Mouse (Mus musculus): ENCODE measurements at regions not wholly inside any gene's neighbourhood (a gene's known extent, or its start where the extent isn't known, plus 50 kb on each side); places are given as distances from the start of the nearest gene placed in this dataset.
"Not testable (repeated sequence)": the region's sequence is repeated elsewhere in the genome, so short reads cannot be mapped to it uniquely, and the experiment has no call there.

- no peak for DNase-seq (ENCODE audit: low read depth)
Observed at GRCm38 (mm10) chr4:153160115-153160514, 322.5 kb downstream of the Ajap1 start.

- DNase-seq (ENCODE audit: low read depth): no peak
Observed at GRCm38 (mm10) chr4:153157572-153157971, 325.0 kb downstream of the Ajap1 start.

DNA sequence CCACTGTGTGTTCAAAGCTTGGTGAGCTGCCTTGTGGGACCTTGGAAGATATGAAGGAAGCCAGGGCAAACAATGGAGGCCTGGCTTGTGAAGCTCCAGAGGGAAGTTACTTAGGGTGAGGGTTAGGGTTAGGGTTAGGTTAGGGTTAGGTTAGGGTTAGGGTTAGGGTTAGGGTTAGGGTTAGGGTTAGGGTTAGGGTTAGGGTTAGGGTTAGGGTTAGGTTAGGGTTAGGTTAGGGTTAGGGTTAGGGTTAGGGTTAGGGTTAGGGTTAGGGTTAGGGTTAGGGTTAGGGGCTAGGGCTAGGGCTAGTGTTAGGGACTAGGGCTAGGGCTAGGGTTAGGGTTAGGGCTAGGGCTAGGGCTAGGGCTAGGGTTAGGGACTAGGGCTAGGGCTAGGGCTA is 329.7 kb downstream of the Ajap1 start:
- not testable (repeated sequence) for DNase-seq (ENCODE audit: low read depth)

DNA sequence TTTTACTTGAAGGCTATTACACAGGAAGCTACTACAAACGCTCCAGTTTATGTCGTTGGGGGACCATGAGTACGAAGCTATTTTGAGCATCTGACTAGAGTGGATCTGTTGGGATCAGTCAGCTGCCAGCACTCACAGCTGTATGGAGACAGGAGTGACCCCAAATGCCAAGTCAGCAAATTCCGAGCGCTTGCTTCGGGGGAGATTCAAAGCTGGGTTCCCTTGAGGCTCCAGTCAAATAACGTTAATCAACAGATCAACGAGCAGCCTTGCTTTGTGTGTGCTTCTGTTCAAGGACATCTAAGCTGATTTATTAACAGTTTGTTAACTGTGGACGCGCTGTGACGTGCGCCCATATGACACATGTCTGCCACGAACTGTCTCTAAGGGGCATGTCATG is 349.5 kb downstream of the Ajap1 start:
- no peak for DNase-seq (ENCODE audit: low read depth)

DNA sequence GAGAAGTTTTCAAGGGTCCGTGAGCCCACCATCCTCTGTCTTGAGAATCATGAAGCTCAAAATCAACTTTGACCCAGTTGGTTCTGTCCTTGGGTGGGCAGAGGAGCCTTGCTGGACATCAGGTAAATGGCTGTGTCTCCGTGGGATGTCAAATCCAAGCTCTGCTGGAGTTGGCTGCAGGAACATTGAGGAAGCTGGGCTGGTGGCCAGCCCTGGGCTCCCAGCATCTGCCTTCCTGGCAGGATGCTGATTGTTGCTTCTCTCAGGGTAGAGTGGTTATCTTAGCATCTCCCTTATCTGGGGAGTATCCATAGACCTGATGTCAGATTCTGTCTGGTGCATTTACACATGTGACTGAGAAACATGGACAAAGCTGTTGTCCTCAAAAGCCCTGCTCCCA is 353.3 kb downstream of the Ajap1 start:
- no peak for DNase-seq (ENCODE audit: low read depth)

DNA sequence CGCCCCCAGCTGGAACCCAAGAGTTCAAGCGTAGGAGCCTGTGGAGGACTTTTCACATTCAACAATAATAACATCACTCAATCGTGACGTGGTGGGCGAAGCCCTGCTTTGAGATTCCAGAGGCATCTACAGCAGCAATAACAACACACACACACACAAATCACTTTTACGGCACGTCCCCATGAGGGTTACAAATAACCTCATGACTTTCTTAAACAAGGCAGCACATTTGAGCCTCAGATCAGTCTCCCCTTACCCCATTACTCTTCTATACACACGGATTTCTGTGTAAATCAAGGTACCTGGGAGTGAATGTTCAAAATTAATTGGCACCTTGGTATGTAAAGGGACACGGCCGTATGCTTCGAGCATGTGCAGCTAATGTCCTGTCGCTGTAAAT is 354.4 kb downstream of the Ajap1 start:
- no peak for DNase-seq (ENCODE audit: low read depth)

- no peak for DNase-seq (ENCODE audit: low read depth)
Observed at GRCm38 (mm10) chr4:153120480-153120879, 362.1 kb downstream of the Ajap1 start.

DNA sequence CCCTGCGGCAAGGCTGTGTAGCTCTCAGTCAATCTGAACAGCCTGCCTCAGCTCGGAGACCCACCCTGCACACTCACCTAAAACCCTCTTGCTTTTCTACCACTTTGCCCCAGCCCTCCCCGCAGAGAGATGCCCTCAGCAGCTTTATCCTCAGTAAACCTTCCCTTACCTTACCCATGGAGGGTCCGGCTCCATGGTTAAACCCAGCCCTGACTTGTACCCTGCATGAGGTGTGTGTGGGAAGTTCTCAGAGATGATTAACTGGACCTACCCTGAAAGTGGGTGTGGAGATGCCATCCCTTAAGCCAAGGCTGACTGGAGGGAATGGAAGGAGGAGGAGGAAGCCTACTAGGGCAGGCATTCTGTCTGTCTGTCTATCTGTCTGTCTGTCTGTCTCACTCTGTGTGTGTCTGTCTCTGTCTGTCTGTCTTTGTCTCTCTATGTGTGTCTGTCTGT is 362.9 kb downstream of the Ajap1 start:
- no peak for DNase-seq (ENCODE audit: low read depth)

DNA sequence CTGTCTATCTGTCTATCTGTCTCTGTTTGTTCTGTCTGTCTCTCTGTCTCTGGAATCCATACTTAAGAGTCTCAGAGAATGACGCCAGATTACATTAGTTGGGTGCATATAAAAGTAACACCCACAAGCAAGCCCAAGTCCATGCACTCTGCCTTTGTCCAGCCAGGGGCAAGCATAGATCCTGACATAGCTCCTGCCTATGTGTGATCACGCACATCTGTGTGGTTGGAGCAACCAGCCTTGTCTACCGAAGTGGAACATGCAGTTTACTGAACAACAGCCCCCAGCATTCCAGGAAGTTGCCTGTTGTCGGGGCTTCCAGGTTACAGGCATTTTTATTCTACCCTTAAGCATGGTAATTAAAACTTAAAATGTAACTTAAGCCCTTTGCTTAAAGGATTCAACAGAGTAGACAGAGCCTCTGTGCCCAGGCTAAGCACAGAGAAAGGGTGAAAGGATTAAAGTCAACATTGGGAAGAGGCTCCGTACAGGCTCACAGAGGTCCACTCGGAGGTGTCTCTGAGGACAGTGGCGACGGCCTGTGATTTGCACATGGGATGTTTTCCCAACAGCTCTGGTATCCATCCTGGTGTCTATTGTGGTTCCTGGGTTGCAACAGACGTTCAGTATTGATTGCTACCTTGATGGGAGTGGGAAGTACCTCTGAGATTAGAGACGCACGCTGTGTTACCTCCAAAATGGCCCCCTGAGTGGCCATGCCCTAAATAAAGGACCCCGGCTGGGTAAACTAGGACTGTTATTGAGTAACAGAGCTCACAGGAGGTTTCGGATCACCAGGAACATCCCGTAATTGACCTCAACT is 363.6 kb downstream of the Ajap1 start:
- no peak for DNase-seq (ENCODE audit: low read depth)

- no peak for DNase-seq (ENCODE audit: low read depth)
Observed at GRCm38 (mm10) chr4:153114998-153115397, 367.6 kb downstream of the Ajap1 start.

- no peak for DNase-seq (ENCODE audit: low read depth)
Observed at GRCm38 (mm10) chr4:153113577-153113976, 369.0 kb downstream of the Ajap1 start.

DNA sequence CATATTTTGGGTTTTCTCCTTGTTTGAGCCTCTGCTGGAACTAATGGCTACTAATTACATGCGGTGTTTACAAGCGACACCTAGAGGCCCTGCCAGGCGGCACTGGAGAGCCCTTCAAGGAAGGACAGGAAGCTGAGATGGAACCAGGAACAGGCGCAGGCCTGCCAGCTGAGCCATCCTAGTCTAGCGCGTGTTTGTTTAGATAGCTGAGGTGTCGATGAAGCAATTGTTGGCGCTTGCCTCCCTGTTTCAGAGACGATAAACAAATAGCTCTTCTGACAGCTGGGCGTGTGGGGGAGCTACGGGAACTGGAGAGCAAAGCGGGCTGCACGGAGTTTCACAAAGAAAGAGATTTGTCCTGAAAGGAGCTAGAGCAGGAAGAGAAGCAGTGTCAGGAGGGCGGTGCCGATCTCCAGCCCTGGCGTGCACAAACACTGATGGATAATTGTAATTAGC is 372.3 kb downstream of the Ajap1 start:
- DNase-seq (ENCODE audit: low read depth): no peak

GRCm38 (mm10) chr4:153098591-153098990 is 384.0 kb downstream of the Ajap1 start:
- DNase-seq (ENCODE audit: low read depth): no peak

DNA sequence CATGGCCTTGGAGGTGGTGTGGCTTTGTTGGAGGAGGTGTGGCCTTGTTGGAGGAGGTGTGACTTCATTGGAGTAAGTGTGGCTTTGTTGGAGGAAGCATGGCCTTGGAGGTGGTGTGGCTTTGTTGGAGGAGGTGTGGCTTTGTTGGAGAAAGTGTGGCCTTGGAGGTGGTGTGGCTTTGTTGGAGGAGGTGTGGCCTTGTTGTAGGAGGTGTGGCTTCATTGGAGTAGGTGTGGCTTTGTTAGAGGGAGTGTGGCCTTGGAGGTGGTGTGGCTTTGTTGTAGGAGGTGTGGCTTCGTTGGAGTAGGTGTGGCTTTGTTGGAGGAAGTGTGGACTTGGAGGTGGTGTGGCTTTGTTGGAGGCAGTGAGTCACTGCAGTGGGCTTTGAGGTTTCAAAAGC is 385.0 kb downstream of the Ajap1 start:
- no peak for DNase-seq (ENCODE audit: low read depth)

GRCm38 (mm10) chr4:153093129-153093528 is 389.5 kb downstream of the Ajap1 start:
- no peak for DNase-seq (ENCODE audit: low read depth)

GRCm38 (mm10) chr4:153082166-153082565 is 400.4 kb downstream of the Ajap1 start:
- no peak for DNase-seq (ENCODE audit: low read depth)

GRCm38 (mm10) chr4:153074590-153074989 is 408.0 kb downstream of the Ajap1 start:
- DNase-seq (ENCODE audit: low read depth): no peak

GRCm38 (mm10) chr4:153070190-153070745 is 412.3 kb downstream of the Ajap1 start:
- no peak for DNase-seq (ENCODE audit: low read depth)

DNA sequence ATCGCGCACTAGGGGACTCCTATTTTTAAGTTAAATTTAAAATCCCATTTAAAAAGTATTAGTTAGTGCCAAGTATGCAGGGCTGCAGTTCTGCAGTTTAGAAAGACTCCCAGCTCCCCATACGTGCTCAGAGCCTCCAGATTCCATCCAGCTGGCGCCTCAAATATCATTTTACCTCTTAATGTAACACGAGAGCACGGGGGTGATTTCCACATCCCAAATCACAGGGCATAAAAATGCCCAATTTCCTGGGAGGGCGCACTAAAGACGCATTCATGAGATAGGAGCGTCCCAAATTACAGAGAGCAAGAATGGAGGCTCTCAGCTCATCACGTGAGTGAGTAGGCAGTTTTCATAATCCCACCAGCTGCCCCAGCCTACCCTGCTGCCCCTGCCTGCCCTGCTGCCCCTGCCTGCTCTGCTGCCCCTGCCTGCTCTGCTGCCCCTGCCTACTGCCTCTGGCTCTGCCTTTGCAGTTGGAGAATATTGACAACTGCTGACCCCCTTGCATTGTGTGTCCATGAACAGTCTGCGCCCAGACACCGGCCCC is 414.1 kb downstream of the Ajap1 start:
- no peak for DNase-seq (ENCODE audit: low read depth)

- no peak for DNase-seq (ENCODE audit: low read depth)
Observed at GRCm38 (mm10) chr4:153064021-153064605, 418.5 kb downstream of the Ajap1 start.

DNA sequence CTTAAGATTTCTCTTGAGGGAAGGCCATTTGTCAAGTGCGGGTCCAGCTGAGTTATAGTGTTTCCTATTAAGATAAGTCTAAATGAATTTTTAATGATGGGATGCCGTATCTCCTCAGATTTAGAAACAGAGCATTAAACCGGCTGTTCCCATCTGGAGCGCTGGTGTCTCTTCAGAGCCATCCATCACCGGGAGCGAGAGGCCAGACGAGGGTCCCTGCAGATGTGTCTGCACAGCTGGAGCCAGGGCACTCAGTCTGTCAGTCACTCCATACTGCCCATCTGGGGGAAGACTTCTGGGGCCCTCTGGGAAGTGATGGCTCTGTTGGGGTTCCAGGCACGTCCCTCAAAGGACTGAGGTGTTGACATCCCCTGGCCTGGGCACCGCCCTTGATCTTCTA is 419.2 kb downstream of the Ajap1 start:
- DNase-seq (ENCODE audit: low read depth): no peak

GRCm38 (mm10) chr4:153058152-153058551 is 424.5 kb downstream of the Ajap1 start:
- no peak for DNase-seq (ENCODE audit: low read depth)

- DNase-seq (ENCODE audit: low read depth): no peak
Observed at GRCm38 (mm10) chr4:153023711-153024110, 458.9 kb downstream of the Ajap1 start.

Data from naive thymus-derived CD4-positive, alpha-beta T cell, adult 2 months (primary cell).